Mouse (Mus musculus) bone marrow macrophage, adult 2 months (primary cell): ENCODE data around the gene Acyp1. TPM values are rescaled to one million over a fixed set of nuclear protein-coding genes. Genes with fewer than 3 reads are reported as not detected.

Experiments used
- H3K27ac ChIP-seq: 2 replicates; pipeline ENCODE4 v1.5.1; 2012; ENCODE audit warnings: low read depth, low read length; ENCODE audit not compliant: insufficient read depth
- H3K4me1 ChIP-seq: 2 replicates; pipeline ENCODE4 v1.6.1; 2012; ENCODE audit warnings: low read length; ENCODE audit not compliant: control insufficient read depth, insufficient read depth
- H3K4me3 ChIP-seq: 2 replicates; pipeline ENCODE4 v1.5.1; 2012; ENCODE audit warnings: mild to moderate bottlenecking, low read length, moderate library complexity; ENCODE audit not compliant: insufficient read depth
- CTCF ChIP-seq: IDR thresholded peaks from 2 replicates; pipeline ENCODE4 v1.5.1; 2012; ENCODE audit warnings: low read depth, mild to moderate bottlenecking, low read length, moderate library complexity
- POLR2A ChIP-seq: IDR thresholded peaks from 2 replicates; pipeline ENCODE4 v1.6.1; 2012; ENCODE audit warnings: mild to moderate bottlenecking, low read depth, low read length, borderline replicate concordance
- polyA plus RNA-seq: library from polyadenylated mRNA; stranded (reverse); fragments of >200 nt; gene quantifications from 2 replicates; pipeline ENCODE4 v1.2.4, GENCODE M21; 2012; ENCODE audit not compliant: missing spikeins, insufficient read depth, insufficient read length

Acyp1 gene
- polyA plus RNA-seq, 1 experiment: 23.5 TPM

DNA sequence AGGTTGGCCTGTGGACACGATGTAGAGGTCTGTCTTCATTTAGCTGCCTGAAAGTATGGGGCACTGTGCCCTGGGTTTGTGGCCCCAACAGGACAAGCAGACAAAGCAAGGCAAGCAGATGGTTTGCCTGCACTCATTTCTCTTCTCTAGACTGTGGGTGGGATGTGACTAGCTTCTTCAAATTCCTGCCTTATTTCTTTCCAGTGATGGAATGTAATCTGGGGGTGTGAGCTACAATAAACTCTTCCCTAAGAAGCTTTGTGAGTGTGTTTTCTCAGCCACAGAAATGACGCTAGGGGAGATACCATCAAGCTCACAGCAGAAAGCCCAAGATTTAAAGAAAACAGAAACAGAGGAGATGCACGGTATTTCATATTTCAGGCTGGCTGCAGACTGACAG is 36.2 kb downstream of the Acyp1 start:
- Histone ChIP-seq H3K27ac (no peak overlapping the region), H3K4me1 (peaks cover 17% of the 10 kb centered on the region), H3K4me3 (no peak overlapping the region)
- TF ChIP-seq POLR2A (no peak), CTCF (no peak)

DNA sequence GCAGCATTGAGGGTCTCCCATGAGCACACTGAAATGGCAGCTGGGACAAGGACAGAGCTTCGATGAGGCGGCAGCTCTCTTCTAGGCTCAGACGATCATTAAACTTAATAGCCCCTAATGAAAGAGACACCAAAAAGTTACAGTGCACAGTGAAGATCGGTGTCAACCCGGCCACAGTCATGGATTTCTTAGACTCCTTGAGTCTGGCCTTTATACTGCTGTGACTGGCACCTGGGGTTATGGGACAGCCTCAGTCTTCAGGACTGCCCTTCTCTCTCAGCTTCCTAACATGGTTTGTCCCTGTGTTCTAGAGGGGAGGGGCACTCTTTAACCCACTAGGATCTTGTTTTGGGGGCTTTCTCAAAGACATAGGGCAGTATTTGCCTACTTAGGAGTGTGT is 50.7 kb downstream of the Acyp1 start:
- H3K27ac ChIP-seq: no peak overlapping the region
- H3K4me3 ChIP-seq: no peak overlapping the region
- H3K4me1 ChIP-seq: 0 out of 2 replicates have a peak, but pooled peaks cover 2% of the 10 kb centered on the region
- TF ChIP-seq POLR2A (no peak), CTCF (no peak)

DNA sequence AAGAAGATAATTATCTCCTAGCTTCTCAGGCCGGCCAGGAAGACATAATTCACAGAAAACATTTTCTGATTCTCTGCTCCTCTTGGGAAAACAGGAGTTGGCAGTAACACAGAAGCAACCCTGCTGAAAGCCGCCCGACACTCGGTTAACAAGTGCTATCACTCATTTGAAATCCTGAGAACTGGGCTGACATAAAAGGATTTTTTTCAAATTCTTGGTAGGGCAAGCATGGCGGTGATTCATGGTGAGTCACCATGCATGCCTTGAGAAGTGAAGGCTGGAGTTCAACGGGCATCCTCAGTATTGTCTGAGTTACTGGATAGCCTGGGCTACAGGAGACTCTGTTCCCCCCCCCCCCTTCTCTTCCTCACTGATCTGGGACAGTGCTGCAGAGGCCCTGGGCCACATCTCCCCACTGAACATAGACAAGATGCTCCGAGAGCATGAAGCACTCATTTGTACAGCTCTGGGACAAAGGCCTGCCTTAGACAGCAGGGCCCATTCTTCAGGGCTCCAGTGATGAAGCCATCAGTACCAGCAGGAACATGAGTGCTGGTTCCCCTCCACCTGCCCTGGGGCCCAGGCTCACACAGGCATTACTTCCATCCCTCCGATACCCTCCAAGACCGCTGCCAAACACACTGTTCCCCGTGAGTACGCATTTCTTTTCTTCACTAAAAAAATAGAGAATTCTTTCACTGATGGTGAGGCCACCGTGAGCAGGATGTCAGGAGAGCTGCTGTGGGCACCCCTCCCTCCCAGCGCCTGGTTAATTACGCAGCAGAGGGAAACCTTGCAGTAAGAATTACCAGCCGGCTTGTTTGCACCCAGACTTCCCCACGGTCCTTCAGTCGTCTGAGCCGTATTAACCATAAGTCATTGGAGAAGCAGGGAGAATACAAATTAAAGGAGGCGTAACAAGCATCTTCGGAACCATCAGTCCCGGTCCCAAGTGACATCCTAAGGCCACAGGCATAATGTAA is 54.6 kb downstream of the Acyp1 start:
- Histone ChIP-seq H3K4me3 (no peak overlapping the region), H3K27ac (no peak overlapping the region), H3K4me1 (peaks cover 2% of the 10 kb centered on the region; the same call in 1 of the 2 replicates)
- TF ChIP-seq POLR2A: no peak
- no peak for TF ChIP-seq CTCF

DNA sequence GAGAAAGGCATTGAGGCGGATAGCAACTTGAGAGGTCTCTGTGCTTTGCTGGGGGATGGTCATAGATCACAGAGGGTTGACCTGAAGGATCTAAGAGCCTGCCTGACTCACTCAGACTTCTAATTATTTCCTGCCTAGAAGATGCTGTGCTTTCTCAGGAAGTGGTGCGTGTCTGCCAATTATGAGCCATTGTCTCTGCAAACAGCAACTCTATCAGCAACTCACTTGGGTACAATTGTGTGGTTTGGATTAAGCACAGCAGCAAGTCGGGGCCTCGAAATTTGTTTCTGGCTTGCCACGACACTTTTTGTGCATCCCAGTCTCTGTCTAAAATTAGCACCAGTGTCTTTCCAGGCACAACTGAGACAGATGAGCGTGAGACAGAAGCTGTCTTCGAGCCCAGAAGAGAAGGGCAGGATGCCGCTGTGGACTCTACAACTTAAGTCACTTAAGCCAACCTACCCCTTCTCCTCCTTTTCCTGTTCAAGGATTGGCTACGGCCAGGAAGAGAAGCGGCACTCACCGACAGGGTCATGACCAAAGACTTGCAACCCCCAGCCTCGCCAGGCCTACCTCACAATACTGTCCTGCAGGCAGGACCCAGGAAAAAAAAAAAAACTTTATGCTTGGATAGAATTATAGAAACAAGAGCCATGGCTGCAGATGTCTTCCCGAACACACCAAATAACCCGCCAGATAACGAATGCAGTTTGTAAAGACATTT is 60.2 kb downstream of the Acyp1 start:
- Histone ChIP-seq H3K4me3 (no peak overlapping the region), H3K27ac (no peak overlapping the region), H3K4me1 (peaks cover 7% of the 10 kb centered on the region)
- TF ChIP-seq CTCF: no peak
- TF ChIP-seq POLR2A: no peak

DNA sequence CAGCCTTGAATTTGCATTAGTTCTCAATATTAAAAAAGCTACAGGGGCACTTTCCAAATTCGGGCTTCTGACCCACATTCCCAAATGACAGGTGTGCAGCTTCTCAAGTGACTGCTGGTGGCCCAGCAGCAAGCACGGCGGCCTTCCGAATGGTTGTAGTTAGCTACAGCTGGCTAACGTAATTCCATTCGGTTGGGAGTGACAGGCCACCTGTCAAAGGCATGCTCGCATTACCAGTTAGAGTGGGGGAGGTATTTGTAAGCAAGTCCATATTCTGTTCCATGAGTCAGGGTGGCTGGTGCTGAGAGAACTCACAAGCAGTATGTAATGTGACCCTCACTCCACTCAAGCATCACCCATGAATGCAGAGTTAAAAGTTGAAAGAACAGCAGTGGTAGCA is 61.0 kb downstream of the Acyp1 start:
- Histone ChIP-seq H3K4me3 (no peak overlapping the region), H3K27ac (no peak overlapping the region)
- no peak for TF ChIP-seq CTCF
- TF ChIP-seq POLR2A: no peak

More for the DNA sequence above, 61.0 kb downstream of the Acyp1 start:
- peaks cover 7% of the 10 kb centered on the region for H3K4me1 ChIP-seq

Other genes with a start within 250 kb of the Acyp1 start
- gene Prox2, start 177.7 kb downstream of the Acyp1 start, polyA plus RNA-seq: 1.4 and 3.1 TPM in 2 replicates
- 86.0 and 92.0 TPM in 2 replicates for gene Dlst, start 177.6 kb downstream of the Acyp1 start, polyA plus RNA-seq
- gene Rps6kl1, start 137.2 kb downstream of the Acyp1 start, polyA plus RNA-seq: not detected in 2 replicates
- gene Pgf, start 110.6 kb downstream of the Acyp1 start, polyA plus RNA-seq: 2.2 TPM in 2 replicates
- gene Eif2b2, start 69.0 kb downstream of the Acyp1 start, polyA plus RNA-seq: 34.3 and 45.1 TPM in 2 replicates
- gene Mlh3, start 17.8 kb downstream of the Acyp1 start, polyA plus RNA-seq: 7.0 and 8.1 TPM in 2 replicates
- gene Zc2hc1c, start 153 bp upstream of the Acyp1 start, polyA plus RNA-seq: not detected in 2 replicates
- 46.6 and 52.4 TPM in 2 replicates for gene Nek9, start 50.9 kb upstream of the Acyp1 start, polyA plus RNA-seq
- gene Tmed10, start 86.4 kb upstream of the Acyp1 start, polyA plus RNA-seq: 291 and 303 TPM in 2 replicates
- 64.0 and 65.2 TPM in 2 replicates for gene Fos, start 185.5 kb upstream of the Acyp1 start, polyA plus RNA-seq